Mouse (Mus musculus) thymus, postnatal 36 days (tissue): ENCODE data around the gene Vps13c.

Experiments used
- DNase-seq, 2 experiments: peaks; one replicate each; pipeline ENCODE4 v3.0.0; 2022; ENCODE audit warnings: mixed read lengths in 2 of 2

Vps13c gene

DNA sequence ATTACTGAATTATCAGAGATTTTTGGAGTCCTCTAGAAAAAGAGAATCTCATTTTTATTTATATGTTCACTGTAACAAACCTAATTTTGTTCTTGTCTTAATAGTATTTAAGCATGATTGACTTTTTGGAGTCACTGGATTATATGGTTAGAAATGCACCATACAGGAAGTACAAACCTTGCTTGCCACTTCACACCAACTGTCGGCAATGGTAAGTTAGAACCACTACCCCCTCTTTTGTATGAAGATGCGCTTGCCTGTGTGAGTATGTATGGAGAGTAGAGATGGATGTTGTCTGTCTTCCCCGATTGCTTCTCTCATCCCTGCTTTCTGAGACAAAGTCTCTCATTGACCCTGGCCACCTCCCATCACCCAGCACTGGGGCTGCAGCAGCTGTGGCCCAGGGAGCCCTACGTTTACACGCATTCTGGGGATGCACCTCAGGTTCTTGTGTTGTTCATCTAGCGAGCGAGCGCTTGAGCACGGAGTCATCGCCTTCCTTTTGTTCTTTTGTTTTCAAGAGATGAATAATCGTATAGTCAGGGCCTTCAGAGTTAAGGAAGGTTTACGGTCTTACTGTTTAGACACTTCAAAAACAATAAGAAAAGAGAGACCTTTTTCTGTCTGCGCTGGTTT, 43.3 kb downstream of the Vps13c start:
- DNase-seq = no peak

- DNase-seq = no peak
Observed at GRCm38 (mm10) chr9:67884095-67884494, 43.9 kb downstream of the Vps13c start.

DNA sequence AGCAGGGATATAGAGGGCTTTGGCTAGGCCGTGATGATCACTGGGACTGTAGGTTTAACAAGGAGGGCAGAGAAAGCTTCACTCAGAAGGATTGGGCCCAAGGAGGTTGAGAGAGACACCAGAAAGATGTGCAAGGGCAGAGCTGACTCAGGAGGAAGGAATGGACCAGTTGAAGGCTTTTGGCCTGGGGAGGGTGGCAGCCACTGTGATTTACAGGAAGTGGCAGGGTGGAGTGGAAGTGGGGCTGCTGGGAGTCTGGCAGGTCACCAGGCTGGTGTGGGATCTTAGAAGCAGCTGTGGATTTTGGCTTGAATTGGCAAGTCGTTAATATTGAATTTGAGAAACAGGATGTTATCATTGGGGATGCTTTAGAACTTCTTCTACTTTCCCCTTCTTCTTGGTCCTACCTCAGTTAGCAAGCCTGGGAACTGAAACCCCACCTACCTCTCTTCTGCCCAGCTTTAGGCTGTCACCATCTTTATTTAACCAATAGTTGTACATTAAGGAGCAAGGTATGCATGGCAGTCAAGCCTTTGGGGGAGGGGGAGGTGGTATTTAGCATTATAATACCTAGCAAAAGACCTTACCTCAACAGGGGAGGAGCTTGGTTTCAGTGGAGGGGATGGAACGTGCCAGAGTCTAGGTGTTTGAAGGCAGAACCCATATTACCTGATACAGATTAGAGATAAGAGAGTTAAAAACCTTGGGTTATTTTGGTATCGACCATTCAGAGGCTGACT, 47.0 kb downstream of the Vps13c start:
- no peak for DNase-seq

GRCm38 (mm10) chr9:67893474-67893873, 53.3 kb downstream of the Vps13c start:
- DNase-seq = no peak

DNA sequence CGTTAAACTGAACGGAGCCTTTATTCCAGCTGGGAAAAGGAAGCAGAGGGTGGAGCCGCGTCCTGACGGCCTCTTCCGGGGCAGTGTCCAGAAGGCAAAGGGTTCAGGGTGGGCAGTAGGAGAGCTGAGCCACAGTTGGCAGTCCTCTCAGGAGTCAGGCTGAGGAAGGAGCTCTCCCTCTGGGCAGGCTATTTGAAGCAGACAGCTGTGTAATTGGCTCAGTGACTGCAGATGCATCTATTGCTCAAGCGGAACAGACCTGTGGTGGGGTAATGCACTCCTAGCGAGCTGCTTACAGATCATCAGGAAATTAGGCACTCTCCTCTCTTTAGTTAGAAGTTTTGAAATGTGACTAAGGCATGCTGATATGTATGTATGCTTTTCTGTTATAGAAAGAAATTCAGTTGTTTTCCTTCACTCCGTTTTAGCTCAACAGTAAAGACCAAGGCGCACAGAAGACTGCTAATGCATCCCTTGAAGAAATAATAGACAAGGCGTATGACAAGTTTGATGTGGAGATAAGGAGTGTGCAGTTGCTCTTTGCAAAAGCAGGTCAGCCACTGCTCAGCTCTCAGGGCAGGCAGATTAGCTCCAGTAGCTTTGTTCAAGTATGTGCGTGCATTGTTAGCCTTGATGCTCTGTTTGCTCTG, 56.6 kb downstream of the Vps13c start:
- DNase-seq = no peak

- no peak for DNase-seq
Observed at GRCm38 (mm10) chr9:67900398-67900797, 60.2 kb downstream of the Vps13c start.

- no peak for DNase-seq
Observed at GRCm38 (mm10) chr9:67904355-67904754, 64.2 kb downstream of the Vps13c start.

GRCm38 (mm10) chr9:67905541-67905940, 65.3 kb downstream of the Vps13c start:
- DNase-seq = no peak

DNA sequence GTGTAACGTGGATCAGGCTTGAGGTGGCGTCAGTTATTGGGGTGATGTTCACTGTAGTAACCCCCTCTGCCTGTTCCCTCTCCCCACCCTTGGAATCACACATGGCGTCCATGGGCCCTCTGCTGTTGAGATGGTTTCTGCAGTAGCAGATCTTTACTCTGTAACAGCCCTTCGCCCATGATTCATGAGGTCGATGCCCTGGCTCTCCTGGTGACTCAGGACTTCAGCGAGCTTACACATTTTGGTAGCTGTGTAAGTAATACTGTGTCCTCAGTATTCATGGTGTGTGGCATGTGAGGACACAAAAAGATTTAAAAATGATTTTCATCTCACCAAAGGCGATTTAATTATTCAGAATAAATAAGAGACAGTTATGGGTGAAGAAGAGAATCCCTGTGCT, 74.5 kb downstream of the Vps13c start:
- no peak for DNase-seq

DNA sequence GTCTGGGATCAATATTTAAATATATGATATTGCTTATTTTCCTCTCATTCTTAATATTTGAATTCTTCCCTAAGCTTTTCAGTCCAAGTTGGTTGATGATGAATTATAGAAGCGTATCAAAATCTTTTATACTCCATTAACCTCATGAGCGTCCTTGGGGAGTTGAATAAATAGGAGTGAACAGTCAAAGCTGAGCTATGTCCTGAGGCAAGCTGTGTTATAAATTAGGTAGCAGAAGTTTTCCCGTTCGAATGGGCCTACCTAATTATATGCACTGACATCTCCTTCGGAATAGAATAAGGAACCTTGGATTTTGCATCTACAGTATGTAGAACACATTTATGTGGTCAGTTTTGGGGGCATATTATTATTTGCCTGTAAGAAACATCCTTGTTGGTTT, 82.2 kb downstream of the Vps13c start:
- DNase-seq = no peak

DNA sequence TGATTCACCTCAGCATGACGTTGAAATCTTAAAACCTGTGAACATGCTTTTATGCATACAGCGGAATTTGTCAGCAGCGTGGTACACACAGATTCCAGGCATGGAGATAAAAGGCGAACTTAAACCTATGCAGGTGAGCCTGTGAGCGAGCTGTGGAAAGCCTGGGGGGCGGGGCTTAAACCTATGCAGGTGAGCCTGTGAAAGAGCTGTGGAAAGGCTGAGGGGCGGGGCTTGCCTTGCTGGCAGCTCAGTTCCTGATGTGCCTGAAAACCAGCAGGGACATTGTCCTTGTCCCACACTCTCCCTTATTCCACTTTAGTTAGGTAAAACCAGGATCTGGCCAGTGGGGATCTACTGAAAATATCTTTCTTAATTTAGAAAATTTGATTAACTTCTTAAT, 90.4 kb downstream of the Vps13c start:
- DNase-seq = no peak

GRCm38 (mm10) chr9:67937286-67937685, 97.1 kb downstream of the Vps13c start:
- no peak for DNase-seq

DNA sequence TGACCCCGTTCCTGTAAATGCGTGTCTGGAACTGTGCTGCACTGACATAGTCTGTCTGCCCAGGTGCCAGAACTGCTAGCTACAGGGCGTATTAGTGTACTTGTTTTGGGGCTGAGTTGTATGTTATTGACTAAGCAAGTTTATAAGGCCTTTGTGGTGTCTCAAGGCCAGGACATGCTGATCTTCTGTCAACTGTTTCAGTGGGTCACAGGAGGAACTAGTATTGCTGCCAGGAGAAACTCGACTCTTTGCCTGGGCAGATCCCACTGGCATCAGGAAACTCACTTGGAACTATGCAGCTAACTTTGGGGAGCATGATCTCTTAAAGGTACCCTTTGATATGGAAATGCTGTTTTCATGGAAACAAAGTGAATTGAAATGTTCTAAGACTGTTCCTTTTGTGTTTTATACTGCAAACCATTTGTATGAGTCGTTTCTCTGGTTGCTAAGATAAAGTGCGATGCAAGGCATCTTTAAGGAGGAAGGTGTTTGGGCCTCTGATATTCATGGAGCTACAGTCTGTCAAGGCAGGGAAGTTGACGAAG, 115.3 kb downstream of the Vps13c start:
- DNase-seq = no peak

DNA sequence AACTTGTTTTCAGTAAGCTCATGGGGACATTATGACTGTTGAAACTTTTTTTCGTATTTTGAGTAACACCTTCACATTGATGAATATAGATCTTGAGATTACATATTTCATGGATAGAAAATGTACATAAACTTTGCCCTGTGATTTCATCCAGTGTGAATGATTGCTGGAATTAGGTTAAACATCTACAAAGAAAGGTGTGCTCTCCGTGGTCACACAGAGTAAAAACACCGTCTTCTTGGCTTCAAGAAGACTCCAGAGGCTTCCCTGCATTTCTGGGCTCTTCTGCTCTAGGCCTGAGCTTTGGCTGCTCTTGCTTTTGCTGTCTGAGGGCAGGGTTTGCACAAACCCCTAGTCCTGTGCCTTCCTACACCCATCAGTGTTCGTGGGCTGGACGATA, 121.8 kb downstream of the Vps13c start:
- no peak for DNase-seq

GRCm38 (mm10) chr9:67965889-67966288, 125.7 kb downstream of the Vps13c start:
- DNase-seq = no peak

GRCm38 (mm10) chr9:67967011-67967410, 126.8 kb downstream of the Vps13c start:
- DNase-seq = no peak

GRCm38 (mm10) chr9:67973451-67973850, 133.3 kb downstream of the Vps13c start:
- no peak for DNase-seq

DNA sequence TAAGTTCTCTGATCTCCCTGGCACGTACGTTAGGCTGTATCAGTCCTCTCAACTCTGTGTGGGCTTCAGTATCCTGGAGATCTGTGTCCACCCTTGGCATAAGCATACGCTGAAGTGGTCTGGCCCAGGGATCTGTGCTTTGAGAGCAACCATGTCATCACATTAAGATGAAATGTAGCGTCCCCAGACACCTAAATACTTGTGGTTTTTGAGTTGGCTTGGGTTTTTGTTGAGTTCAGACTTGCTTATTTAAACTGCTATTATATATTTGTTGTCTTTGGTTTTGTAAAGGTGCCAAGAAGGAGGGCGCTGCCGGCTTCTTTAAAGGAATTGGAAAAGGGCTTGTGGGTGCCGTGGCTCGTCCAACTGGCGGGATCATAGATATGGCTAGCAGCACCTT, 135.3 kb downstream of the Vps13c start:
- DNase-seq = no peak

GRCm38 (mm10) chr9:68006566-68006965, 166.4 kb downstream of the Vps13c start:
- DNase-seq = no peak

GRCm38 (mm10) chr9:68014991-68015396, 174.8 kb downstream of the Vps13c start:
- DNase-seq = peak; percentile 32 to 43

GRCm38 (mm10) chr9:68016255-68016954, 176.2 kb downstream of the Vps13c start:
- no peak for DNase-seq

DNA sequence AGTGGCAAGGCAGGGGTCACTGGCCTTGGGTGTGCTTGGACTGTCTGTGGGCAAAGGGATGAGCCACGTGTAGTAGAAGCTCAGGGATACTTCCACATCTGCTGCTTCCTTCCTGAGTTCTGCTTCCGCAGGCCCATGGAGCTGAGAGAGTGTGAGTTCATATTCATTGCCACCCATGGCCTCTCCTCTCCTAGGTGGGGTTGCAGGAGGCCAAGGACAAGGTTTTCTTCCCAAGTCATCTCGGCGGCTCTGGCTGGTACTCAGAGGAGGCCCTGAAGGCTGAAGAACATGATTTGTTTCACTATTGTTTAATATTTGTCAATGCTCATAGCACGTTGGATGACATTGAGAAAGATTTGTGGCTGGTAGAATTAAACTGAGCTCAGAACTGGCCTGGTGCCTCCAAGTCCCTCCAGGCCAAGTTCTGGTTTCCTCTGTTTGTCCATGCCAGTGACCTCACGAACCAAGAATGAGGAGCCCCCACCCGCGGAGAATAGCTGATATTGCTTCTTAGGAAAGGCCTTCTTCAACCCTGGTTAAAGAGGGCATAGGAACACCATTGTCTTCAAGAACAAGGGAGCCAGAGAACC, 180.7 kb downstream of the Vps13c start:
- DNase-seq = no peak
